Mouse (Mus musculus) NIH3T3 (cell line): ENCODE measurements around the gene Hmga1b.
"Not testable (repeated sequence)": the region's sequence is repeated elsewhere in the genome, so short reads cannot be mapped to it uniquely, and the experiment has no call there.

Experiments used
- DNase-seq: peaks from one replicate; pipeline ENCODE4 v3.0.0-alpha.2; 2012; ENCODE audit warnings: low read depth

The Hmga1b gene

DNA sequence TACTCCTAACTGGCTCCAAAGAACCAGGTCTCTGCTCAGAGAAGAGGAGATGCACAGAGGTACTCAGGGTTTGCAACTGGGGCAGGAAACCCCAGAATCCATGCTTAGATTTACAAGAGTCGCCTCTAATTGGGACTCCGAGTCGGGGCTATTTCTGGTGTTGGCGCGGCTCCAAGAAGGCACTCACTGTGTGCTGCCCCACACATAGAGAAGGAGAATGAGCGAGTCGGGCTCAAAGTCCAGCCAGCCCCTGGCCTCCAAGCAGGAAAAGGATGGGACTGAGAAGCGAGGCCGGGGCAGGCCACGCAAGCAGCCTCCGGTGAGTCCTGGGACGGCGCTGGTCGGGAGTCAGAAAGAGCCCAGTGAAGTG, at the start of gene Hmga1b:
Gene Hmga1b, plus strand, starts transcription at position 123 of the 370 bp plus-strand sequence.
- peak; percentile 23 for DNase-seq

GRCm38 (mm10) chr11:120713580-120714518, 48.7 kb upstream of the Hmga1b start, which contains the start of the genes Cenpx and Lrrc45:
TSS of gene Cenpx (minus strand) at chr11:120713738.
TSS of gene Lrrc45 (plus strand) at chr11:120713925.
- peak; percentile 99 for DNase-seq

GRCm38 (mm10) chr11:120714546-120714945, 48.0 kb upstream of the Hmga1b start:
- no peak for DNase-seq

DNA sequence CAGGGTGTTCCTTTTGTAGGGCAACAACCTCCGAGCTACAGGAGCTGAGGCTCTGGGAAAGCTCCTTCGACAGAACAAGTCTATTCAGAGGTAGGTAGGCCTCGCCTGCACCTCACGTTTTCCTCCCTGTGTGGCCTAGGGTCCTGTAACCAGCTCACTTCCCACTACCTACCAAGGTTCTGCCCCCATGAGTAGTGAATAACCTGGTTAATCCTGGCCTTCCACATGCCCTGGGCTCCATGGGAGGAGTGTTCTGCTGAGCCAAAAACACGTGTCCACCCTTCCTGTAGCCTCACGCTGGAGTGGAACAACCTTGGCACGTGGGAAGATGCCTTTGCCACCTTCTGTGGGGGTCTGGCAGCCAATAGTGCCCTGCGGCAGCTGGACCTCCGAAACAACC, 47.5 kb upstream of the Hmga1b start:
- no peak for DNase-seq

DNA sequence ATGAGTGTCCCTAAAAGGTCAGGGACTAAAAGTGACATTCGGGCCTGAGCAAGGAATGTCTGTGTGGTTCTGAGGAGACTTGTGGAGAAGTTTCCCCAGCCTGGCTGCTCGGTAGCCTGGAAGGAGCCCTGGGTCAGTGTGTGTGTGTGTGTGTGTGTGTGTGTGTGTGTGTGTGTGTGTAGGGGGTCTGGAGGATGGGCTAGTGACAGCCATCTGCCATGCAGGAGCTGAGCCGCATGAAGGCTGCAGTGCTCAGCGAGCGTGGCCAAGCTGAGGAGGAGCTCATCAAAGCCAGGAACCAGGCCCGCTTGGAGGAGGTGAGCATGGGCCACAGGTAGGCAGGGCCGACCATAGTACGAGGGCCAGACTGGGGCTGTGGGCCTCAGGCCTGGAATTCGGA, 43.4 kb upstream of the Hmga1b start:
- no peak for DNase-seq

DNA sequence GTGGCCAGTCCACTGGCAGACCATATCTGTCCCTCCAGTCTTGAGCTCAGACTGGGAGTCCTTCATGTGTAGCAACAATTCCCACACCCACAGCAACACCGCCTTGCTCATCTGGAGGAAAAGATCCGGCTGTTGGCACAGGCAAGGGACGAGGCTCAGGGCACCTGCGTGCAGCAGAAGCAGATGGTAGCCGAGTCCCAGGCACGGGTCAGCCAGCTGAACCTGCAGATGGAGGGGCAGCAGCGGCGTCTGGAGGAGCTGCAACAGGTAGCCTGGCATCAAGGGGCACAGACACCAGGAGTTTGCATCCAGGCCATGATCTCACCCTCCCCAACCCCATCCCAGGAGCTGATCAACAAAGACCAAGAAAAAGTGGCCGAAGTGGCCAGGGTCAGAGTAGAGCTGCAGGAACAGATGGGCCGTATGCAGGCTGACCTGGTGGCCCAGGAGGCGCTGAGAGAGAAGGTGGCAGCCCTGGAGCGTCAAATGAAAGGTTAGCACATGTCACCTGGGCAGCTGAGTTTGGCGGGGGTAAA, 42.7 kb upstream of the Hmga1b start:
- DNase-seq: no peak

GRCm38 (mm10) chr11:120720450-120720849, 42.1 kb upstream of the Hmga1b start:
- peak; percentile 84 for DNase-seq

- no peak for DNase-seq
These were observed 41.2 kb upstream of the Hmga1b start, which contains the start of gene Rac3 for GRCm38 (mm10) chr11:120721124-120722066. TSS of gene Rac3 (plus strand) at chr11:120721470.

DNA sequence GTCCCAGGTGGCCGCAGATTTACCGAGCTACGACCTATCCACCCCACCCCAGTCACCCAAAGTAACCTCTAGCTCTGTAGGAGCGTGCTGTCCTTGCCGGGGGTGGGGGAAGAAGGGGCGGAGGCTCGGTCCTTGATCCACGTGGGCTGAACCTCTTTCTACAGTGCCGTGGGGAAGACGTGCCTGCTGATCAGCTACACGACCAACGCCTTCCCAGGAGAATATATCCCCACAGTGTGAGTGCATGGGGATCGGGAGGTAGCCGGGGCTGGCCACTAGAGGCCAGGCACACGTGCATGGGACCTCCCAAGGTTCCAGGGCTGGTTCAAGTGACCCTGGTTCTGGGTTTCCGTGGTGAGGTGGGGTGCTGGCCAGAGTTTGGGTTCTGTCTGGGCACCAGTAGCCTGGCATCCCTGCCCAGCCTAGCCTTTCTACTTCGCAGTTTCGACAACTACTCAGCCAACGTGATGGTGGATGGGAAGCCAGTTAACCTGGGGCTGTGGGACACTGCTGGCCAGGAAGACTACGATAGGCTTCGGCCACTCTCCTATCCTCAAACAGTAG, 40.4 kb upstream of the Hmga1b start:
- DNase-seq: no peak

- no peak for DNase-seq
These were observed 39.7 kb upstream of the Hmga1b start for GRCm38 (mm10) chr11:120722761-120723382.

- no peak for DNase-seq
These were observed 39.1 kb upstream of the Hmga1b start for GRCm38 (mm10) chr11:120723509-120723908.

DNA sequence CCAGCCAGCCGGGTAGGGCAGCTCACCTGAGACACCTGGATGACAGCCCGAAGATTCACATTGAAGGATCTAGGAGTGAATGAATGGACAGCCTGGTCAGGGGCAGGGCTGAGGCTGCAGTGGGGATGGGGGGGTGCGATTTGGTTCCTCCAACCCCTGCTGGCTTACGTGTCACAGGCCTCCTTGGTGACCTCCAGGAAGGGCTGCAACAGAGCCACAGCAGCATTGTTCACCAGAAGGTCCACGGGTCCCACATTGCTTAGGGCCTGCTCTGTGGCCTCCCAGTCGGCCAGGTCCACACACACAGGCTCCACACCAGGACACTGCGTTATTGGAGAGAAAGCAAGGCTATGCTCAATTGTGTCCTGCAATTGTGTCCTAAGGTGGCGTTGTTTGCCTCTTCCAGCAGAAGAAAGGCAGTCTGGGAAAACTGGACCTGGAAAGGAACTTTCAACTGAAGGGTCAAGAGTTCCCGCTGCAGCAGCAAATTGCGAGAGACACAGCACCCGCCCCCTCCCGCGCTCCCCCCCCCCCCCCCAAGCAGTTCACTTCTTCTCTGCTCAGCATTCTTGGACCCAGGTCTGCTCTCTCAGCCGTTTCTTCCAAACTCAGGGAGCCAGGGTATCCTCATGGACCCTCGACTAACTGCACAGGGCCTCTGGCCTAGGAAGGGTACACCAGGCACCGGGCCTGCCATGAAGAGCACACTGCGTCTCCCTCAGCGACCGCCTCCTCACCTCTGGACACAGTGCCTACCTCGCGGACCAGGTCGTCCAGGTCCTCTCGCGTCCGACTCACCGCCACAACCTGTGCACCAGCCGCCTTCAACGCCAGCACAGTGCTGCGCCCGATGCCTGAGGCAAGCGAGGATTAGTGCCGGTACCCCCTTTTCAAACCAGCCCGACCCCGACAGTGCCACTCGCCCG, 36.1 kb upstream of the Hmga1b start:
- no peak for DNase-seq

- peak; percentile 97 for DNase-seq
These were observed 35.4 kb upstream of the Hmga1b start, which contains the start of gene Dcxr for GRCm38 (mm10) chr11:120727169-120727527. TSS of gene Dcxr (minus strand) at chr11:120727281.

GRCm38 (mm10) chr11:120727564-120727963, 35.0 kb upstream of the Hmga1b start:
- DNase-seq: no peak

DNA sequence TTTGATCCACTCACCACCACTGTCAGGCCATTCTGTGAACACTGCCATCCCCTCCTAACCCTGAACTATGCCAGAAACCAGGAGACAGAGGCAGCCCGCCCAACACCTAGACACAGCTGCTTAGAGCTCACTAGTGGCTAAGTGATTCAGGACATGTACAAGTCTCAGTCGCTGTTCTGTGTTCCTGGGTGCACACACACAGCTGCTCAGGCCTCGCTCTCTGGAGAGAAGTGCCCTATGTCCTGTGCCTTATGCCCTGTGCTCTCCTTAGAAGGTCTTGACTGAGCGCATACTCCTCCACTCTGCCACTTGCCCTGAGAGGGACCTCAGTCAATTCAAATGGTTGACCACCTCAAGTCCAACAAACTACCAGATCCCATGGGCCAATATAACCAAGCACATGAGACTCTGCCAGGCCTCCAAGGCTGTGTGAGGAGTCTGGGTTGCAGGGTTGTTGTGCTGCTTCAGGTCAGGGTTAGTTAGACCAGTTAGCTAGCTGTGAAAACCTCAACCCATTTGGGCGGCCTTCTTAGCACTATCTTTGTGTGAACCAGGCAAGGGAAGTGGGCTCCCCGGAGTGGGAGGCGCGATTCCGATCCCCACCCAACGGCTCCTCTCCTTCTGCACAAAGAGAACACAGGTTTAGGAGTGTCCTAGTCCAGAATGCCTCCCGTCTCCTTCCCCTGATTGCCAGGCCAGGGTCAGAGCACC, 33.9 kb upstream of the Hmga1b start:
- no peak for DNase-seq

GRCm38 (mm10) chr11:120729432-120730050, 33.1 kb upstream of the Hmga1b start:
- DNase-seq: not testable (repeated sequence)

GRCm38 (mm10) chr11:120730331-120730870, 32.2 kb upstream of the Hmga1b start:
- DNase-seq: no peak

DNA sequence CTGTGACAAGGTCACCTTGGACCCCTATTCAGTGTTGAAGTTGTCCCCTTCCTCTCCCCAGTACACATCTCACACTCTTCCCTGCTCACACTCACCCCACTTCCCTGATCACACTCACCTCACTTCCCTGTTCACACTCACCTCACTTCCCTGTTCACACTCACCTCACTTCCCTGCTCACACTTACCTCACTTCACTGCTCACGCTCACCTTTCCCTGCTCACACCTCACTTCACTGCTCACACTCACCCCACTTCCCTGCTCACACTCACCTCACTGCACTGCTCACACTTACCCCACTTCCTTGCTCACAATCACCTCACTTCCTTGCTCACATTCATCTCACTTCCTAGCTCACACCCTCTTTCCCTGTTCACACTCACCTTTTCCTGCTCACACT, 31.2 kb upstream of the Hmga1b start:
- DNase-seq: no peak
